In genomic region chr8:104022231-104022630, GRCm38 (mm10) we compare ENCODE assay signal across 17 mouse cellular contexts.
DNase-seq lines count a peak whose midpoint lies in the region; ATAC-seq lines count a peak whose summit lies in the region.
"Had no signal": no experiment of that assay in that cellular context is flagged by ENCODE, and none has a peak within 500 bp of the region (broad histone marks: within the 10 kb centered on the region; RNA-seq: fewer than 3 reads in every experiment).

No protein-coding gene starts in this region.

- no peaks in the 10 kb centered on the region for H3K36me3 ChIP-seq in heart, embryonic 16.5 days (ENCODE audit: control insufficient read depth, insufficient read depth)
- H3K36me3 ChIP-seq in embryonic facial prominence, embryonic 10.5 days (replicated peaks) = no peaks in the 10 kb centered on the region
- no peaks in the 10 kb centered on the region for H3K36me3 ChIP-seq in limb, embryonic 13.5 days
- H3K36me3 ChIP-seq: midbrain, embryonic 15.5 days had no signal

- peak overlapping the region; percentile 24 for H3K27ac ChIP-seq in heart, embryonic 16.5 days (ENCODE audit: low read length)
- peak overlapping the region; percentile 88 for H3K27ac ChIP-seq in embryonic facial prominence, embryonic 10.5 days (replicated peaks)
- peak overlapping the region; percentile 79 for H3K27ac ChIP-seq in limb, embryonic 13.5 days
- H3K27ac ChIP-seq: midbrain, embryonic 15.5 days had no signal

- H3K9ac ChIP-seq in heart, embryonic 16.5 days (ENCODE audit: low read length) = no peak overlapping the region
- H3K9ac ChIP-seq in limb, embryonic 13.5 days = no peak overlapping the region
- H3K9ac ChIP-seq: midbrain, embryonic 15.5 days had no signal

- WGBS in heart, embryonic 16.5 days = 81% methylated on average over 7 of the region's 7 CpGs
- WGBS in embryonic facial prominence, embryonic 10.5 days = 72% methylated on average over 7 of the region's 7 CpGs
- WGBS in limb, embryonic 13.5 days = 47% methylated on average over 7 of the region's 7 CpGs

- H3K4me3 ChIP-seq in heart, embryonic 16.5 days (ENCODE audit: low read length) = no peak overlapping the region
- no peak overlapping the region for H3K4me3 ChIP-seq in embryonic facial prominence, embryonic 10.5 days
- no peak overlapping the region for H3K4me3 ChIP-seq in limb, embryonic 13.5 days
- H3K4me3 ChIP-seq: midbrain, embryonic 15.5 days had no signal

- peaks cover 15% of the 10 kb centered on the region for H3K4me1 ChIP-seq in heart, embryonic 16.5 days (ENCODE audit: control insufficient read depth, insufficient read depth, low read length)
- peaks cover 35% of the 10 kb centered on the region for H3K4me1 ChIP-seq in embryonic facial prominence, embryonic 10.5 days
- H3K4me1 ChIP-seq in limb, embryonic 13.5 days = peaks cover 36% of the 10 kb centered on the region
- H3K4me1 ChIP-seq: midbrain, embryonic 15.5 days had no signal

- H3K4me2 ChIP-seq in heart, embryonic 16.5 days (ENCODE audit: low read depth, low read length) = no peak overlapping the region
- peak overlapping the region; percentile 30 for H3K4me2 ChIP-seq in limb, embryonic 13.5 days (replicated peaks)
- H3K4me2 ChIP-seq: liver, embryonic 11.5 days; midbrain, embryonic 15.5 days had no signal

- H3K27me3 ChIP-seq in heart, embryonic 16.5 days (ENCODE audit: control insufficient read depth, insufficient read depth, low read length) = no peaks in the 10 kb centered on the region
- H3K27me3 ChIP-seq in embryonic facial prominence, embryonic 10.5 days (replicated peaks; ENCODE audit: low read depth, poor library complexity, severe bottlenecking) = no peaks in the 10 kb centered on the region
- no peaks in the 10 kb centered on the region for H3K27me3 ChIP-seq in limb, embryonic 13.5 days
- H3K27me3 ChIP-seq: CH12.LX; midbrain, embryonic 15.5 days had no signal

- no peak for ATAC-seq in heart, embryonic 16.5 days (replicated peaks; ENCODE audit: extremely low read depth, insufficient read depth, low FRiP score)
- ATAC-seq in limb, embryonic 13.5 days (ENCODE audit: low FRiP score, low read depth) = no peak
- ATAC-seq: midbrain, embryonic 15.5 days; Patski had no signal

- H3K9me3 ChIP-seq in heart, embryonic 16.5 days (replicated peaks; ENCODE audit: control insufficient read depth, low read length) = no peaks in the 10 kb centered on the region
- no peaks in the 10 kb centered on the region for H3K9me3 ChIP-seq in embryonic facial prominence, embryonic 10.5 days
- H3K9me3 ChIP-seq in limb, embryonic 13.5 days = no peaks in the 10 kb centered on the region
- H3K9me3 ChIP-seq: midbrain, embryonic 15.5 days had no signal

- DNase-seq in heart, adult 9 months (ENCODE audit: low spot score in 2 of 2) = no peak
- DNase-seq in 3T3-L1 (ENCODE audit: low read depth, low spot score) = peak; percentile 63
- DNase-seq in embryonic facial prominence, embryonic 10.5 days (ENCODE audit: low spot score) = no peak
- no peak for DNase-seq in c-Kit-positive CD71-positive TER-119-positive erythroid progenitor cells, embryonic 14.5 days (ENCODE audit: low spot score)
- no peak for DNase-seq in retina, postnatal 1 day
- DNase-seq: cerebellum, postnatal 10 days; heart, postnatal 10 days; kidney, postnatal 25 days; layer of hippocampus, postnatal 36 days; right cerebral cortex, postnatal 25 days; thymus, postnatal 14 days had no signal

Comparison
In these comparisons a context has a peak if more than half of its experiments do, and no peak if none do; other contexts are left out.
1. H3K27ac ChIP-seq: peak in every context shown above with its lines; median percentile 88 in embryonic facial prominence, embryonic 10.5 days; 79 in limb, embryonic 13.5 days; 24 in heart, embryonic 16.5 days.